Mouse (Mus musculus): Measurements from ENCODE around the gene Gm2a.

GRCm38 (mm10) chr11:55084629-55085028, 13.3 kb upstream of the Gm2a start:
- TF ChIP-seq MAZ (IDR thresholded peaks at IDR 0.05; ENCODE audit: low read depth, low read length) (no peak), MEF2A (IDR thresholded peaks at IDR 0.05; ENCODE audit: extremely low read depth, insufficient replicate concordance, low read depth, low read length, poor library complexity, severe bottlenecking) (no peak), CHD2 (IDR thresholded peaks at IDR 0.05; ENCODE audit: low read length) (no peak), E2F4 (IDR thresholded peaks at IDR 0.05; ENCODE audit: borderline replicate concordance, low read depth, low read length) (no peak), CTCF (IDR thresholded peaks at IDR 0.05 in 2 of 3, conservative IDR thresholded peaks at IDR 0.05 in 1 of 3; ENCODE audit: control insufficient read depth in 1 of 3, insufficient read depth in 1 of 3, low read depth in 2 of 3, low read length in 3 of 3, poor library complexity in 1 of 3, severe bottlenecking in 1 of 3) (no peak), MYC (IDR thresholded peaks at IDR 0.05; ENCODE audit: low read depth, low read length) (no peak), SIN3A (IDR thresholded peaks at IDR 0.05; ENCODE audit: low read length) (no peak), POLR2A (IDR thresholded peaks at IDR 0.05; ENCODE audit: control insufficient read depth in 1 of 2, insufficient read depth in 1 of 2, low read depth in 1 of 2, low read length in 2 of 2, poor library complexity in 1 of 2) (no peak), CHD1 (IDR thresholded peaks at IDR 0.05; ENCODE audit: low read depth, low read length) (no peak), MXI1 (IDR thresholded peaks at IDR 0.05; ENCODE audit: low read depth, low read length) (no peak), ZC3H11A (IDR thresholded peaks at IDR 0.05; ENCODE audit: low read depth, low read length) (no peak), ZKSCAN1 (IDR thresholded peaks at IDR 0.05; ENCODE audit: low read depth, low read length) (no peak), POLR2AphosphoS2 (IDR thresholded peaks at IDR 0.05; ENCODE audit: low read length) (no peak)
